Mouse (Mus musculus) midbrain, postnatal 0 days (tissue): ENCODE data around the gene Arhgef17. TPM values are rescaled to one million over a fixed set of nuclear protein-coding genes. Genes with fewer than 3 reads are reported as not detected.

Experiments
- ATAC-seq: fragments of 200-750 bp; cut with Nextera tagmentation; 2 replicates; pipeline ENCODE4 v1.8.0; 2017; ENCODE audit warnings: moderate number of reproducible peaks, mild to moderate bottlenecking, moderate TSS enrichment, moderate library complexity; ENCODE audit not compliant: low FRiP score
- DNase-seq: peaks from one replicate; pipeline ENCODE4 v3.0.0-alpha.2; 2015; ENCODE audit warnings: low spot score
- H3K27ac ChIP-seq: fragments of 300-500 bp; sonication (generic); 2 replicates; pipeline ENCODE4 v1.5.1; 2014; ENCODE audit warnings: low read depth, mild to moderate bottlenecking, low read length, mixed read lengths
- H3K27me3 ChIP-seq: fragments of 300-500 bp; sonication (generic); 2 replicates; pipeline ENCODE4 v1.6.1; 2014; ENCODE audit warnings: low read length, control low read depth, mixed read lengths; ENCODE audit not compliant: insufficient read depth
- H3K36me3 ChIP-seq: fragments of 300-500 bp; sonication (generic); 2 replicates; pipeline ENCODE4 v1.6.1; 2014; ENCODE audit warnings: low read length, control low read depth, mixed read lengths; ENCODE audit not compliant: insufficient read depth
- H3K4me1 ChIP-seq: fragments of 300-500 bp; sonication (generic); 2 replicates; pipeline ENCODE4 v1.6.1; 2014; ENCODE audit warnings: mild to moderate bottlenecking, control low read depth, antibody characterized with exemption, low read length, mixed read lengths; ENCODE audit not compliant: insufficient read depth
- H3K4me2 ChIP-seq: fragments of 300-500 bp; sonication (generic); 2 replicates; pipeline ENCODE4 v1.6.1; 2014; ENCODE audit warnings: low read depth, mild to moderate bottlenecking, low read length, mixed read lengths; ENCODE audit not compliant: poor library complexity, severe bottlenecking
- H3K4me3 ChIP-seq: fragments of 300-500 bp; sonication (generic); 2 replicates; pipeline ENCODE4 v1.5.1; 2014; ENCODE audit warnings: low read depth, mild to moderate bottlenecking, low read length, moderate library complexity
- H3K9ac ChIP-seq: fragments of 300-500 bp; sonication (generic); replicated peaks from 2 replicates; pipeline ENCODE4 v1.6.1; 2014; ENCODE audit warnings: mild to moderate bottlenecking, low read length, moderate library complexity, mixed read lengths; ENCODE audit not compliant: poor library complexity, severe bottlenecking
- H3K9me3 ChIP-seq: fragments of 300-500 bp; sonication (generic); 2 replicates; pipeline ENCODE4 v1.6.1; 2016; ENCODE audit warnings: low read length, control low read depth
- CTCF ChIP-seq: IDR thresholded peaks from 2 replicates; pipeline ENCODE4 v1.5.1; 2016; ENCODE audit warnings: antibody characterized with exemption, mild to moderate bottlenecking
- WGBS: fragments of 180-500 bp; shearing (Covaris S2); extraction: QIAGEN DNeasy Blood & Tissue Kit; methylation state at CpG from one replicate; pipeline ENCODE4 v1.1.7; 2014; 5-methylcytosine and 5-hydroxymethylcytosine counted together
- polyA plus RNA-seq: library from polyadenylated mRNA; unstranded; fragments of >200 nt; fragmentation: Nextera tagmentation; extraction: Ambion mirVana; gene quantifications from 2 replicates; pipeline ENCODE4 v1.2.1, GENCODE M21; 2015
- total RNA-seq: library from RNA; depleted of rRNA; stranded (reverse); fragments of >200 nt; gene quantifications from 2 replicates; pipeline ENCODE4 v1.2.3, GENCODE M21; 2014

Gene Arhgef17
- total and polyA plus RNA-seq, 2 experiments from 2014 or later = 16.3 to 89.1 TPM

DNA sequence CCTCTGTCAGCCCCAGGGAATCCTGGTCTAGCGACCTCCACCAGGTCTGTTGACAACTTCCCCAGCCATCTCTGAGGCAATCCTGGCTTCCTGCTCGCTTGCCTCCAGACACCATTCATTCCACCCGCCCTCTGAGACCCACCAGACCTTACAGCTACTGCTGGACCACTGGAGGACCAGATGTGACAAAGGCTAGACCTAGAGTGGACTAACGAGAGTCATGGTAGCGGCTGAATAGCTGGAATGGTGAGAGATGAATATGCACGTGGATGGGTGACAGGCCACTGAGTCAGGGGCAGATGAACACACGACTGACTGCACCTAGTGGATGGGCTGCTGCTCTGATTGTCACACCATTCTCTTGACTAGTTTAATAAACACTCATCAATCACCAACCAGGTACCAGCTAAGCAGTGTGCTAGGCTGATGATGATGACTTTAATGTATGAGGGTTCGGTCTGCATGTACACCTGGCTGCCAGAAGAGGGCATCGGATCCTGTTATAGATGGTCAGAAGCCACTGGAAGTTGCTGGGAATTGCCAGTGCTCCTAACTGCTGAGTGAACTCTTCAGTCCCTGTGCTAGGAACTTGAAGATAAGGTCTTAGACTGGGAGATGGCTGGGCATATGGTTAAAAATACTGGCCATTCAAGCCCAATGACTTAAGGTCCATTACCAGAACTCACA lies 29.3 kb downstream of the Arhgef17 start:
- no peak for ATAC-seq

DNA sequence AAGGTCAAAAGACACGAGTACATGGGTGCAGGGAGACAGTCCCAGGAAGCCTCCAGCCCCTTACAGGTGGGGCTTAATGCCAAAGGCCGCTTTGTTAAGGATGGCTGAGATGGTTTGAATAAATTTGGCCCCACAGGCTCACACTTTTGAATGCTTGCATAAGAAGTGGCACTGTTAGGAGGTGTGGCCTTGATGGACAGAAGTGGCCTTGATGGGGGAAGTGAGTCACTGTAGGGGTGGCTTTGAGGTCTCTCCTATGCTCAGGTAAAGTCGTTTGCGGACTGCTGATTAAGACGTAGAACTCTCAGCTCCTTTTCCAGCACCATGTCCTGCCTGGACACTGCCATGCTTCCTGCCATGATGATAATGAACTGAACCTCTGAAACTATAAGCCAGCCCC lies 34.1 kb downstream of the Arhgef17 start:
- no peak for DNase-seq
- H3K36me3 ChIP-seq = no peaks in the 10 kb centered on the region
- TF ChIP-seq CTCF = no peak
- no peak overlapping the region for H3K4me3 ChIP-seq
- ATAC-seq = no peak
- no peaks in the 10 kb centered on the region for H3K9me3 ChIP-seq
- no peak overlapping the region for H3K9ac ChIP-seq
- peaks cover 14% of the 10 kb centered on the region; the same call in 1 of the 2 replicates for H3K4me1 ChIP-seq
- 71% methylated on average over 5 of the region's 5 CpGs for WGBS
- H3K4me2 ChIP-seq = no peak overlapping the region
- no peaks in the 10 kb centered on the region for H3K27me3 ChIP-seq
- no peak overlapping the region for H3K27ac ChIP-seq

More for the DNA sequence above, 29.3 kb downstream of the Arhgef17 start:
- Histone ChIP-seq H3K27me3 (no peaks in the 10 kb centered on the region), H3K4me2 (no peak overlapping the region), H3K36me3 (no peaks in the 10 kb centered on the region), H3K9me3 (no peaks in the 10 kb centered on the region), H3K4me1 (no peaks in the 10 kb centered on the region), H3K27ac (no peak overlapping the region), H3K4me3 (no peak overlapping the region), H3K9ac (no peak overlapping the region)
- DNase-seq = peak; percentile 44
- 83% methylated on average over 9 of the region's 9 CpGs for WGBS
- peak; percentile 67 for TF ChIP-seq CTCF

DNA sequence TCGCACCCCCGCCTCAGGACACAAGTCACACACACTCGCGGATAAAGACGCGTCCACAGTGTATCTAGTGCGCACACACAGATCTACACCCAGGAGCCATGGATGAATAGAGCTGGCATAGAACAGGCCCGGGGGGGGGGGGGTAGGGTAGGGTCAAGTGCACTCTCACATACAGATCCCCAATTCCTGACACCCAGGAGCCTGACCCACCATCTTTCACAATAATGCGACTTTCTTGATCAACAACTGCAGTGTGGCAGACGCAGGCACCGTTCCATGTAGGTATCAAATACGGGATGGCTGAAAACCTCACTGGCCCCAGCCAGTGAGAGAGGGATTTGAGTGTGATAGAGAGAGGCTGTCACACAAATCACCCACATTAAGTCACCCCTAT lies 37.1 kb downstream of the Arhgef17 start:
- Histone ChIP-seq H3K4me3 (peak overlapping the region; percentile 59), H3K4me1 (peaks cover 17% of the 10 kb centered on the region; the same call in 1 of the 2 replicates), H3K4me2 (peak overlapping the region; percentile 89), H3K36me3 (peaks cover 5% of the 10 kb centered on the region; the same call in 1 of the 2 replicates), H3K27me3 (no peaks in the 10 kb centered on the region), H3K9me3 (no peaks in the 10 kb centered on the region), H3K27ac (peak overlapping the region; percentile 72), H3K9ac (peak overlapping the region; percentile 82)
- 3% methylated on average over 12 of the region's 12 CpGs for WGBS
- no peak for TF ChIP-seq CTCF
- ATAC-seq (peak; percentile 55; the same call in 1 of the 2 replicates), DNase-seq (peak; percentile 10)

DNA sequence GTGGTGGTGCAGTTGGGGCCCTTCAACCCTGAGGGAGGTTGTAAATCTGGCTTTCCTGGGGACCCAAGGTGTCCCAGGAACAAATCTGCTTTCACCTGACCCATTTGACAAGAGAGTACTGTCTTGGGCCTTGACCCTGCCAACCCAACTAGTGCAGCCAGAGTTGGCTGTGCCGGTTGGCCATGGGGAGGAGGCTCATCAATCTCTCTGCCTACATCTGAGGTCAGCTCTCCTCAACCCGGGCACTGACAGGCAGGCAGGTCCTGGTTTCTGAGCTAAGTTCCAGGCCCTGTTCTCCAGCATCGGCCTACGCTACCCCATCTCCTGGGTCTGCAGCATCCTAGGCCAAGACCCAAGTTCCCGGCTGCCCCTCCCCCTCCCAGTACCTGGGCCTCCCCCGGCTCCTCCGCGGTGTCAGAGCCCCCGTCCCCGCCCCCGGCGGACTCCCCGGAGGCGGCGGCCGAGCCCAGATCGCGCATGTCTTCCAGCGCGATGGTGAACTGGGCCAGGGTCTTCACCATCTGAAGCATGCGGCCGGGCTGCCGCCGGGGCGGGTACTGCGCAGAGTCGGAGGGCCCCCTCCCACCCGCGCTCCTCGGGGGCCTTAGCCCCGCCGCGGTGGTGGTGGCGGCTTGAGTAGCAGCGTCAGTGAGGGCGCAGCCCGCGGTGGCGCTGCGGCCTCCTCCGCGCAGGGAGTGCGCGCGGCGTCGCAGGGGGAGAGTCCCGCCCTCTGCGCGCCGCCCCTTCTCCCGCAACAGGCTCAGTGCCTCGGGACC lies 37.7 kb downstream of the Arhgef17 start:
- 6% methylated on average over 36 of the region's 53 CpGs for WGBS
- Histone ChIP-seq H3K27me3 (no peaks in the 10 kb centered on the region), H3K9me3 (no peaks in the 10 kb centered on the region), H3K27ac (peak overlapping the region; percentile 72), H3K9ac (peak overlapping the region; percentile 82), H3K36me3 (peaks cover 11% of the 10 kb centered on the region), H3K4me2 (peak overlapping the region; percentile 89), H3K4me1 (peaks cover 17% of the 10 kb centered on the region; the same call in 1 of the 2 replicates), H3K4me3 (peak overlapping the region; percentile 59)
- DNase-seq (peak; percentile 67), ATAC-seq (peak; percentile 78)
- TF ChIP-seq CTCF = peak; percentile 26; the same call in 1 of the 2 replicates

GRCm38 (mm10) chr7:100893249-100894056 lies 38.5 kb downstream of the Arhgef17 start:
- DNase-seq (peak; percentile 43), ATAC-seq (peak; percentile 28)
- Histone ChIP-seq H3K36me3 (peaks cover 11% of the 10 kb centered on the region), H3K9ac (peak overlapping the region; percentile 82), H3K27ac (peak overlapping the region; percentile 72), H3K4me1 (peaks cover 17% of the 10 kb centered on the region; the same call in 1 of the 2 replicates), H3K4me2 (peak overlapping the region; percentile 89), H3K27me3 (no peaks in the 10 kb centered on the region), H3K4me3 (peak overlapping the region; percentile 59), H3K9me3 (no peaks in the 10 kb centered on the region)
- WGBS = 20% methylated on average over 20 of the region's 20 CpGs
- peak; percentile 35 for TF ChIP-seq CTCF
